Mouse (Mus musculus): ENCODE data around the gene Rab3d.
A peak's percentile ranks its signal among the peaks of the same experiment; 100 is the strongest.

The Rab3d gene

DNA sequence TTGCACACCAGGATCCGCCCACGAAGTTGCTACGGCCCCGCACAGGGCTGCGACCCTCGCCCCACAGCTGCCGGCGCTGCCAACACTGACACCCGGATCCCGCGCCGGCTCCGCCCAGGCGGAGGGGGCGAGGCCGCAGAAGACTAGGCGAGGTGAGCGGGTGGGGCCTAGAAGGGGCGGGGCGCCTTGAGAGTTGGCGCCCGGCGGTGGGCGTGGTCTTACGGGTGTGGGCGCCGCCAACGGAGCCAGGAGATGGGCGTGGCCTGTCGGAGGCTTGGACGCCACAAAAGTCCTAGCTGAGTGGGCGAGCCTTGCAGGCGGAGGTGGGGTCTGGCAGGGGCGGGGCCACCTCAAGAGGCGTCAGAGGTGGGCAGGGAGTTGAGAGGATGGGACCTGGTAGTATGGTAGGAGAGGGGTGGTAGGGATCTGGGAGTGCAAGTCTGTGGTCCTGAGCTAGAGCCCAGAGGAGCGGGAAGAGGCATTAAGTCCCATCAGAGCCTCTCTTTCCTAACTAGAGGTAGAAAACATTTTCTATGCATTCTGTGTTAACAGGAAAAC, at the start of gene Rab3d:
Gene Rab3d, minus strand, starts transcription at position 158 of the 558 bp plus-strand sequence.
- peak; percentile 96 for DNase-seq (ENCODE audit: low spot score)

DNA sequence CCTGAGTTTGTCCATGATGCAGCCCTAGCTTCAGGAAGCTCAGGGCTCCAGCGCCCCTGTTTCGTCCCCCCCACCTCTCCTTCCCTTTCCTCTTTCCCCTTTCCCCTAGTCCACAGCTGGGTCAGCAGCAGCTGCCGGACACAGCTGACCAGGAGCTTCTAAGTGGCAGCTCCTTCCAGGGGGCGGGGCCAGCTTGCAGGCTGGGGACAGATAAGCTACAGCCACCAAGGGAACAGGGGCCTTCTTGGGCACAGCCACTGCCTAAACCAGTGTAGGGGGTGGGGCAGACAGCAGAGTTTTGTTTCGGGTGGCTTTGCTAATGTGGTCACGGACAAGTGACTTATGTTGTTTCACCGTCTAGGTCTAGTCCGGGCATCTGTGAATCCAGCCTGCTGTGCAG, 45.4 kb upstream of the Rab3d start, which contains the start of gene Epor:
Gene Epor, minus strand, starts transcription at position 90 of the 400 bp plus-strand sequence.
- no peak for DNase-seq (ENCODE audit: low spot score)

DNA sequence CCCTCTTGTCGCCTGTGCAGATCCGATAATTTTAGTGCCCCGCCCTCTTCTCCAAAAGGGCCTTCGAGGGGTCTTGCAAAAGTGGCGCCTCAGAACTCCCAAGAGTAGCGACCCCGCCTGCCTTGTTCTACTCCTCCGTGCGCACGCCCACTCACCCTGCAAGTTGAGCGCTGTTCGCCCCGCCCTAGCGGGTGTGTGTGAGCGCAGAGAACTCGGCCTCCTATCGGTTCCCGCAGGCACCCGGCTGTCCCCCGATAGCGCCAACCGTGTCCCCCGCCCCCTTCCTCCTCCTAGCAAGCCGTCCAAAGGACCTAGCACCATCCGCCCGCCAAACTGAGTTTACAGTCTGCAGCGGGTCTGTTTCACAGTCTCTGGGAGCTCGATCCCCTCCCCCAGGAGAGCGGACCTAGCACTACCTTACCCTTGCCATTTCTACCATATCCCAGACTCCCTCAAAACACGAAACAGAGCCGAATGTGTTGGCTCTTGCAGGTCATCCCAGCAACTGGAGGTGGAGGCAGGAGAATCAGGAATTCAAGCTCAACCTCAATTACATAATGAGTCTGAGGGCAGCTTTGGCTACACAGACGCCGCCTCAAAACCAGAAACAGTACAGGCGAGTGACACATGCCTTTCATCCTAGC, 44.5 kb upstream of the Rab3d start:
- peak; percentile 56 for DNase-seq (ENCODE audit: low spot score)

DNA sequence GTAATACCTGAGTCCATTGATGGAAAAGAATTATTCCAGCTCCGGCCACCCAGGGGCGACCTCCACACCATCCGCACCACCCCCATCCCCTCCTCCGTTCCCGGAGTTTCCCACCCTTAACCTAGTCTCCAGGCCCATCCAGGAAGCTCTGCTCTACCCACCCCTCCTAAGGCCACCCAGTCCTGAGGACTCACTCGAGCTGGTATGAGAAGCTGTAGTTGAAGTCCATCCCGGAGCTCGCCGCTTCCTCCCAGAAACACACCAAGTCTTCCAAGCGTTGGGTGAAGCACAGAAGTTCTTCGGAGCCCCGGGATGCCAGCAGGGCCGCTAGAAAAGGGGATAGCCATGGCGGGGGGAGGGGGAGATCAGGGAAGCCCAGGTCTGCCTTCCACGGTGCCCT, 44.0 kb upstream of the Rab3d start:
- DNase-seq (ENCODE audit: low spot score) = no peak

GRCm38 (mm10) chr9:21961366-21961980, 43.5 kb upstream of the Rab3d start:
- DNase-seq (ENCODE audit: low spot score) = no peak

DNA sequence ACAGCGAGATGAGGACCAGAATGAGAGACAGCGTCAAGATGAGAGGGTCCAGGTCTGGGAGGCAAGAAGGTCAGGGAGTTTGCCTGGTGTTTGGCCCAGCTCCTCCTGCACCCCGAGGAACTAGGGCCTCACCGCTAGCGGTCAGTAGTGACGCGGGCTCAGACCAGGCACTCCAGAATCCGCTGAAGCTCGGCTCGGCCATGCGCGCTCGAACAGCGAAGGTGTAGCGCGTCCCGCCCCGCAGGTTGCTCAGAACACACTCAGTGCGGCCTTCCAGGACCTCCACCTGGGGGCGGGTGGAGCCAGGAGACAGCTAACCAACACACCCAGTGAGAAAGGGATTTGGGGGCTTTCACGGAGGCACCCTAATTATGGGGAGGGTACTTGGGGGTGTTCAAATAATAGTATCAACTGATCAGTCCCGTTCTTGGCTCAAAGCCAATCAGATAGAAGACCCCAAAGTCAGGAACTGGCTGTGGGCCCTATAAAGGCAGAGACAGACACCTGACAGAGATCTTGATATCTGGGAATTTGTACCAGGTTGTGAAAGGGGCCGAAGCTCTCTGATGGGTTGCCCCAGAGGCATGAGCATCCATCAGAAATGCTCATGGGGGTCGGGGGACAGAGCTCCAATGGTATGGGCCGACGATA, 42.7 kb upstream of the Rab3d start:
- DNase-seq (ENCODE audit: low spot score) = peak; percentile 29

- DNase-seq (ENCODE audit: low spot score) = no peak
Measured at GRCm38 (mm10) chr9:21960135-21960534, 42.1 kb upstream of the Rab3d start.

GRCm38 (mm10) chr9:21959244-21959643, 41.3 kb upstream of the Rab3d start:
- no peak for DNase-seq (ENCODE audit: low spot score)

GRCm38 (mm10) chr9:21958372-21958771, 40.4 kb upstream of the Rab3d start:
- DNase-seq (ENCODE audit: low spot score) = no peak

DNA sequence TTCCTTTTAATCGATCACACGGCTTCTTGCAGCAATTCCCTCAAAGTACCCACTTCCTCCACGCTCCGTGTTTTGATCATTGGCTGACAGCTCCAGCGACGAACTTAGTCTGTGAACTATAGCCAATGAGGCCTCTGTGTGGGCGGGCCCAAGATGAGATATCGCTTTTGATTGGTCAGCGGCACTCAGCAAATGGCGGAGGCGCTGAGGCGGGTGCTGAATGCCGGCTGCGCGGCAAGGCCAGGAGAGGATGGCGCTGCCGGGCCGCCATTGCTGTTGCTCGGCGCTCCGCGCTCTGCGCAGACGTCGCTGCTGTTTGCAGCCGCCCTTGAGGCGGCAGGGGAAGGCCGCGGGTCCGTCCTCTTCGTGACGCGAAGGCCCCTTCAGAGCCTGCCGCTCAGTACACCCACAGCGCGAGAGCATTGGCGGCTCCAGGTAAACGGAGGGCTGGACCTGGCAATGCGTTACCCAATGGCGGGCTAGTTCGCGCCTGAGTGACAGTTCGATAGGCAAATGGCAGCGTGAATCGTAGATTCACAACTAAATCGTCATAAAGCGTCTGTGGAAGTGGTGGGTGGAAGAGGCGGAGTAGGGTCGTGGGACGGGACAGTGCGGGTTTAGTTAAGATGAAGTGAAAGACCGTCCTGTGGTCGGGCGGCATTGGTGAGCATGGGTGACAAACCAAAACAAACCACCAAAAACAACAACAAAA, 37.7 kb upstream of the Rab3d start, which contains the start of gene Swsap1:
Gene Swsap1, plus strand, starts transcription at position 186 of the 712 bp plus-strand sequence.
- peak; percentile 99 for DNase-seq (ENCODE audit: low spot score)

- DNase-seq (ENCODE audit: low spot score) = no peak
Measured at GRCm38 (mm10) chr9:21955225-21955569, 37.2 kb upstream of the Rab3d start.

- DNase-seq (ENCODE audit: low spot score) = no peak
Measured at GRCm38 (mm10) chr9:21954635-21955034, 36.6 kb upstream of the Rab3d start.

DNA sequence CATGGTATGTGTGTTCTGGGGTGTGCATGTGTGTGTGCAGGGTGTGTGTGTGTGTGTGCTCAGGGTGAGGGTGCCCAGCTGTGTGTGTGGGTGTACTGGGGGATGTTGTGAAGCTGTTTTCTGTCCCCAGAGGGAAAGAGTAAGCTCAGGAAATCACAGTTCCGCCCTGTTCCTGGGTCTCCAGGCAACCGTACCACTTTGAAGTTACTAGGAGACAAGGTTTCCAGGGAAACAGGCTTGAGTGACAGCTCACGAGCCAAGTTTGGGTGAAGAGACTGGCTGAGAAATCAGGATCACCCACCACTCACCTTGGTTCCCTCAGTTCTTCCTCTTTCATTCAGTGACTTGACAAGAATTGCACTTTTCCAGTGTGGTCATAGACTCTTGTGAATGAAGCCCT, 35.6 kb upstream of the Rab3d start:
- DNase-seq (ENCODE audit: low spot score) = no peak

DNA sequence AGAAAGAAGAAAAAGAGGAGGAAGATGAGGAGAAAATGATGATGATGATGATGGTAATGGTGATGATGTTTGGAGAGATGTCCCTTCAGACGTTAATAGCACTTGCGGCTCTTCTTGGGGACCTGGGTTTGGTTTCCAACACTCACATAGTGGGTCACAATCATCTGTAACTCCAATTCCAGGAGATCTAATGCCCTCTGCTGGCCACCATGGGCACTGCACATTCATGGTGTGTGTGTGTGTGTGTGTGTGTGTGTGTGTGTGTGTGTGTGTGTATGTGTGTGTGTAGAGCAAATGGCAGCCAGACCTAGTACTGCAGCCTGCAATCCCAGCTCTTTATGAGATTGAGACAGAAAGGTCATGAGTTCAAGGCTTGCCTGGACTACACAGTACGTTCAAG, 34.0 kb upstream of the Rab3d start:
- no peak for DNase-seq (ENCODE audit: low spot score)

- DNase-seq (ENCODE audit: low spot score) = peak; percentile 49
Measured at GRCm38 (mm10) chr9:21950322-21950721, 32.3 kb upstream of the Rab3d start.

- no peak for DNase-seq (ENCODE audit: low spot score)
Measured at GRCm38 (mm10) chr9:21948790-21949189, 30.8 kb upstream of the Rab3d start.

DNA sequence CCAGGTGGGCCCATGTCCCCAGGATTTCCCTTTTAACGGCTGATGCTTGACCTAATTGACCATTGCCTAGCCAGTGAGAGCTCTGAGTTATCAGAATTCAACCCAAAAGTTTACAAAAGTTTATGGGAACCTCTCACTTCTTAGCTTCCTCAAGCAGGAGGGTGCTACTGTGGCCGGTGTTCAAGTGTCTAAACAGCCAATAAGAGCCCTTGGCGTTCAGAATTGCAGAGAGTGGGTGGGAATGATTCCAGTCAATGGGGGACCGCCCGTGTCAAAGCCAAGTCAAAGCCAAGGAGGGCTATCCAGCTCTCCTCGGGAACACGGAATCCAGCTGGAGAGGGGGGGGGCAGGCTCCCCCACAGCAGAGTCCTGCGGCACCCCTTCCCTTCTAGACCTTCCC, 30.2 kb upstream of the Rab3d start:
- DNase-seq (ENCODE audit: low spot score) = no peak

DNA sequence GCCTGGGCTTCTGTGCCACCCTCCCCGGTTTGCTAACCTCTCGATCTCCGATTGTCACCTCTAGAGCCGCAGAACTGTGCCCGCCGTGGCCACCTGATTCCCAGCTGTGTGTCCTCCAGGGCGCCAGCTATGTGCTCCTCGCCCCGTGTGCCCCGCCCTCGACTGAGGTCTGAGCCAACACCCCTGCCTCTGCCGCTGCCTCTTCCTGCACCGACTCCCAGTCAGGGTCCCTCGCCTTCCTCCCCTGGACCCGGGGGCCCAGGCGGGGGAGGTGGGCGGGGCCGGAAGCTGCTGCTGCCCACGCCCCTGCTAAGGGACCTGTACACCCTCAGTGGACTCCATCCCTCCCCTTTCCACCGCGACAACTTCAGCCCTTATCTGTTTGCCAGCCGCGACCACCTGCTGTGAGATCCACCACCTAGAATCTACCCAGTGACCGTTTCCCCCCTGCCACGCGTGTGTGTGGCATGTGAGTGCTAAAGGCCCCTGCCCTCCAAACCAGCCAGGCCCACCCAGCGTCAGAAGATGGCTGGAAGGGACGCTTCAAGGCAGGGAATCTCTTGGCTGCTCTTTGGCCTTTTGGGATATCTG, 29.6 kb upstream of the Rab3d start:
- DNase-seq (ENCODE audit: low spot score) = no peak

DNA sequence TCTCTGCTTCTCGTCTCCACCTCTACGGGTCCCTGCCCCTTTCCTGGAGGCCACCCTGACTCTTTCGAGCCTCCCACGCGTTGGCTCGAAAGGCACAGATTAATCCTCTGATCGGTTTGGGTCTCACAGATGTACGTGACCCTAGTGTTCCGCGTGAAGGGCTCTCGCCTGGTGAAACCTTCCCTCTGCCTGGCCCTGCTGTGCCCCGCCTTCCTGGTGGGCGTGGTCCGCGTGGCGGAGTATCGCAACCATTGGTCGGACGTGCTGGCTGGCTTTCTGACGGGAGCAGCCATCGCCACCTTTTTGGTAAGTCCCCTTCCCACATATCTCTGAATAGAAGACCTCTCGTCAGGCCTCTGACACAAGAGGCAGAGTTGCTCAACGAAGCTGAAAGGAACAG, 26.3 kb upstream of the Rab3d start:
- no peak for DNase-seq (ENCODE audit: low spot score)

- DNase-seq (ENCODE audit: low spot score) = no peak
Measured at GRCm38 (mm10) chr9:21943638-21944037, 25.6 kb upstream of the Rab3d start.

DNA sequence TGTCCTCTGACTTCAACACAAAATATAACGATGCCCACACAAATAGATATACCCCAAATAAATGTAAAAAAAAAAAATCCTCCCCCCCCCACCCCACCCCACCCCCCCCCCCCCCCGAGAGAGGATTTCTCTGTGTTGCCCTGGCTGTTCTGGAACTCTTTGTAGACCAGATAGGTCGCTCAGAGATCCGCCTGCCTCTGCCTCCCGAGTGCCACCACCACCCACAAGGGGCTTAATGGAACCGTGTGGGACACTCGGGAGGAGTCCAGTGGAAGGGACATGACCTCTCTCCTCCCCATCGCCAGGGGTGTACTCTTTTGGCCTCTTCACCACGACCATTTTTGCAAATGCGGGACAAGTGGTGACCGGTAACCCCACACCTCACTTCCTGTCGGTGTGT, 25.1 kb upstream of the Rab3d start:
- no peak for DNase-seq (ENCODE audit: low spot score)

- DNase-seq (ENCODE audit: low spot score) = no peak
Measured at GRCm38 (mm10) chr9:21938234-21938855, 20.4 kb upstream of the Rab3d start.

Data from lung, postnatal 25 days (tissue).